Mouse (Mus musculus): ENCODE results near the gene Polg2. TPM values are rescaled to one million over a fixed set of nuclear protein-coding genes. Genes with fewer than 3 reads are reported as not detected.

Gene Polg2
- polyA plus RNA-seq, 1 experiment from 2014 or later = 12.9 TPM

DNA sequence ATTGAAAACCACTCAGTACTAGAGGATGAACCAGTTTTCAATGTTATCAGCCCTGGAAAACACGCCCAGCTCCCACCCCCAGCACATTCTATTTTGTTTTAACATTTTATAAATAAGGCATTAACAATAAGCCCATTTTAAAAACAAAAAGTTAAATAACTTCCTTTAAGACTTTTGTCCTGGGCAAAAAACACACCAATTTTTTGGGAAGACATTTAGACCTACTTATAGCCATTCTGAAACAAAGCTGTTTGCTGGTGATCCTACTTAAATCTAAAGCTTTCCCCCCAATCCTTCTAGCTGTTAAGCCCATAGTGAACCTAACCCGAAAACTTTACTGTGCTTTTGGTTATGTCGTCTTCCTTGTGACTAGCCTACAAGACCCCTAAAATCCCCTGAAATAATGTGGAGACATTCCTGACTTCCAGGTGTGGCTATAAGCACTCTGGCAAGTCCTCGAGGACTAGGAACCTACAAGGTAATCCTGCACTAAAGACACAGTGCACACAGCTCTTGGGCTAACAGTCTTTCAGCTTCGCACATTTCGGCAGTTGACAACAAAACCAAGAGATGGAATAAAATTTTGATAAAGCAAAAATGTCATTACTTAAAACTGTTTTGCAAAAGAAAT, 1.4 kb upstream of the Polg2 start:
- H3K36me3 ChIP-seq (ENCODE audit: control insufficient read depth, insufficient read depth) = peaks cover 48% of the 10 kb centered on the region
- peak overlapping the region; percentile 46; the same call in 1 of the 2 replicates for H3K27ac ChIP-seq (ENCODE audit: low read depth, low read length)

DNA sequence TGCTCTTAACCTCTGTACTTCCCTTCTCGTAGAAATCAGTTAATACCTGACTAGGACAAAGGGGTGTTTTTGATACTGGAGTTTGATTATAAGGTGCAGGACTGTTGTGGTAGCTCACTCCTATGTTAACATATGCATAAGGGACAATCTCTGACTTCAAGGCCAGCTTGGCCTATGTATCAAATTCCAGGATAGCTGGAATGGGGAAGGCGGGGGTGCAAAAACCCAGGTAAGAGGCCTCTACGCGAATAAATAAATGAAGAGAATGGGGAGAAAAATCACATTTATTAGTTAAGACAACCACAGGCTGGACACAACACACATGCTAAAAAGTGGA, 720 bp upstream of the Polg2 start:
- Histone ChIP-seq H3K9me3 (ENCODE audit: control insufficient read depth) (no peaks in the 10 kb centered on the region), H3K27ac (ENCODE audit: low read depth, low read length) (peak overlapping the region; percentile 90), H3K4me3 (ENCODE audit: low read depth, low read length) (no peak overlapping the region; the same call in 1 of the 2 replicates), H3K9ac (ENCODE audit: low read depth, low read length) (no peak overlapping the region), H3K36me3 (ENCODE audit: control insufficient read depth, insufficient read depth) (peaks cover 48% of the 10 kb centered on the region), H3K27me3 (replicated peaks; ENCODE audit: control insufficient read depth, insufficient read depth, low read length) (no peaks in the 10 kb centered on the region), H3K4me2 (replicated peaks; ENCODE audit: low read depth) (peak overlapping the region; percentile 77), H3K4me1 (replicated peaks; ENCODE audit: control insufficient read depth, insufficient read depth, low read length) (no peaks in the 10 kb centered on the region)
- ATAC-seq = no peak
- 53% methylated on average over 4 of the region's 4 CpGs for WGBS
- TF ChIP-seq CTCF (IDR thresholded peaks at IDR 0.05; ENCODE audit: low read depth) = no peak

More for the DNA sequence above, 1.4 kb upstream of the Polg2 start:
- 71% methylated on average over 6 of the region's 6 CpGs for WGBS
- TF ChIP-seq CTCF (IDR thresholded peaks at IDR 0.05; ENCODE audit: low read depth) = no peak
- Histone ChIP-seq H3K9me3 (ENCODE audit: control insufficient read depth) (no peaks in the 10 kb centered on the region), H3K9ac (ENCODE audit: low read depth, low read length) (no peak overlapping the region), H3K27me3 (replicated peaks; ENCODE audit: control insufficient read depth, insufficient read depth, low read length) (no peaks in the 10 kb centered on the region), H3K4me3 (ENCODE audit: low read depth, low read length) (no peak overlapping the region), H3K4me1 (replicated peaks; ENCODE audit: control insufficient read depth, insufficient read depth, low read length) (no peaks in the 10 kb centered on the region), H3K4me2 (replicated peaks; ENCODE audit: low read depth) (no peak overlapping the region)
- ATAC-seq = no peak

DNA sequence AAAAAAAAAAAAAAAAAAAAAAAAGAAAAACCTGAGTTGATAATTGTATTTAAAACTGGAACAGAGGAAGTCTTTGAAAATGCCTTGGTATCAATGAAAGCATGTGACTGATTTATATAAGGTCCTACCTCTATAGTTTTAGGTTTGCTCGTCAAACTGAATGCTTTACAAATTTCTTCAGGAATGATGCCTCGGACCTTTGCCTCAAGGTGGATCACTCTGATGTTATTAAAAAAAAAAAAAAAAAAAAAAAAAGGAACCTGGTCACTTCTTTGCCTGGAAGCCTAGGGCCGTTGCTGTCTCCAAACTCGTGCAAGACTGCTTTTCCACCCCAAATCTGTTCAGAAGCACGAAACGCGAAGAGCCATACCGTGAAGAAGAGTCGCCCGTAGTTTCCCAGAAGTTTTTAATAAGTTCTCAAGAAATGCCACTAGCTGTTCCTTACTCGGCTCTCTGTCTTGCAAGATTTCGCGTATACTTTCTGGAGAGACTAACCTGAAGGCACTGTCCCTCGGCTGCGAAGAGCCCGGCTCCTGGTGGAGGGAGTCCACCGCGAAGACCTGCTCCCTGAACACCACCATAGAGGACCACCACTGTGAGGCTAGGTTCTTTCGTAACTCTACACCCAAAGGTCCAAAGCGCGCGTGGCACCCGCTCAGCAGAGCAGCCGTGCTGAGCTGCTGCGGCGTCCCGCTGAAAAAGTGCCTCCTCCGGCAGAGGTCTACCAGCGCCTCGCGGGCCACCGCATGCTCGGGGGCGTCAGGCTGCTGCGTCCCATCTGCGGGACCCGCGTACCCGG, 549 bp downstream of the Polg2 start:
- H3K4me1 ChIP-seq (replicated peaks; ENCODE audit: control insufficient read depth, insufficient read depth, low read length) = no peaks in the 10 kb centered on the region
- ATAC-seq = peak; percentile 48; the same call in 1 of the 2 replicates
- H3K4me3 ChIP-seq (ENCODE audit: low read depth, low read length) = peak overlapping the region; percentile 55
- H3K27me3 ChIP-seq (replicated peaks; ENCODE audit: control insufficient read depth, insufficient read depth, low read length) = no peaks in the 10 kb centered on the region
- H3K4me2 ChIP-seq (replicated peaks; ENCODE audit: low read depth) = peak overlapping the region; percentile 77
- under 1% methylated on average over 39 of the region's 39 CpGs for WGBS
- peak overlapping the region; percentile 73 for H3K9ac ChIP-seq (ENCODE audit: low read depth, low read length)
- H3K9me3 ChIP-seq (ENCODE audit: control insufficient read depth) = no peaks in the 10 kb centered on the region
- peaks cover 48% of the 10 kb centered on the region for H3K36me3 ChIP-seq (ENCODE audit: control insufficient read depth, insufficient read depth)
- H3K27ac ChIP-seq (ENCODE audit: low read depth, low read length) = peak overlapping the region; percentile 90
- TF ChIP-seq CTCF (IDR thresholded peaks at IDR 0.05; ENCODE audit: low read depth) = no peak

DNA sequence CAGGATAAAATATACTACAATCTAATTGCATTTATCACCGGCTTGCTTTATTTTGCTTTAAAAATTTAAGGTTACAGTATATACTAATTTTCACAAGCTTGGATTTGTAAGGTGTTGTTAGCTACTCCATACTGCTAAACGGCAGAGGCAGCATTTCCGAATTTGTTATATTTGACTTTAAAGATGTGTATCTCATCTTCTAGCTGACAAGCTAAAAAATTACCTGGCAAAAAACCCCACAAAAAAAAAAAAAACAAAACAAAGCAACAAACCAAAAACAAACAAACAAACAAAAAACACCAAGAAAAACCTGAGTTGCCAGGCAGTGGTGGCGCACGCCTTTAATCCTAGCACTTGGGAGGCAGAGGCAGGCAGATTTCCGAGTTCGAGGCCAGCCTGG, 1.2 kb downstream of the Polg2 start:
- H3K27me3 ChIP-seq (replicated peaks; ENCODE audit: control insufficient read depth, insufficient read depth, low read length) = no peaks in the 10 kb centered on the region
- no peaks in the 10 kb centered on the region for H3K4me1 ChIP-seq (replicated peaks; ENCODE audit: control insufficient read depth, insufficient read depth, low read length)
- peak overlapping the region; percentile 55 for H3K4me3 ChIP-seq (ENCODE audit: low read depth, low read length)
- no peak for TF ChIP-seq CTCF (IDR thresholded peaks at IDR 0.05; ENCODE audit: low read depth)
- H3K4me2 ChIP-seq (replicated peaks; ENCODE audit: low read depth) = peak overlapping the region; percentile 77
- ATAC-seq = no peak
- no peak overlapping the region for H3K27ac ChIP-seq (ENCODE audit: low read depth, low read length)
- WGBS = 70% methylated on average over 7 of the region's 7 CpGs
- no peak overlapping the region for H3K9ac ChIP-seq (ENCODE audit: low read depth, low read length)
- peaks cover 48% of the 10 kb centered on the region for H3K36me3 ChIP-seq (ENCODE audit: control insufficient read depth, insufficient read depth)
- H3K9me3 ChIP-seq (ENCODE audit: control insufficient read depth) = no peaks in the 10 kb centered on the region

GRCm38 (mm10) chr11:106777395-106777794, 1.9 kb downstream of the Polg2 start:
- Histone ChIP-seq H3K36me3 (ENCODE audit: control insufficient read depth, insufficient read depth) (peaks cover 48% of the 10 kb centered on the region), H3K4me1 (replicated peaks; ENCODE audit: control insufficient read depth, insufficient read depth, low read length) (no peaks in the 10 kb centered on the region), H3K4me3 (ENCODE audit: low read depth, low read length) (0 out of 2 replicates have a peak overlapping the region, but pooled peaks have one; percentile 55), H3K9ac (ENCODE audit: low read depth, low read length) (no peak overlapping the region), H3K9me3 (ENCODE audit: control insufficient read depth) (no peaks in the 10 kb centered on the region), H3K4me2 (replicated peaks; ENCODE audit: low read depth) (peak overlapping the region; percentile 77), H3K27ac (ENCODE audit: low read depth, low read length) (peak overlapping the region; percentile 46; the same call in 1 of the 2 replicates), H3K27me3 (replicated peaks; ENCODE audit: control insufficient read depth, insufficient read depth, low read length) (no peaks in the 10 kb centered on the region)
- TF ChIP-seq CTCF (IDR thresholded peaks at IDR 0.05; ENCODE audit: low read depth) = no peak
- 31% methylated on average over 3 of the region's 3 CpGs for WGBS
- ATAC-seq = peak; percentile 66

GRCm38 (mm10) chr11:106776960-106777359, 2.4 kb downstream of the Polg2 start:
- TF ChIP-seq CTCF (IDR thresholded peaks at IDR 0.05; ENCODE audit: low read depth) = no peak
- Histone ChIP-seq H3K4me3 (ENCODE audit: low read depth, low read length) (0 out of 2 replicates have a peak overlapping the region, but pooled peaks have one; percentile 55), H3K4me2 (replicated peaks; ENCODE audit: low read depth) (peak overlapping the region; percentile 77; the same call in 1 of the 2 replicates), H3K27me3 (replicated peaks; ENCODE audit: control insufficient read depth, insufficient read depth, low read length) (no peaks in the 10 kb centered on the region), H3K9me3 (ENCODE audit: control insufficient read depth) (no peaks in the 10 kb centered on the region), H3K27ac (ENCODE audit: low read depth, low read length) (peak overlapping the region; percentile 46; the same call in 1 of the 2 replicates), H3K4me1 (replicated peaks; ENCODE audit: control insufficient read depth, insufficient read depth, low read length) (no peaks in the 10 kb centered on the region), H3K36me3 (ENCODE audit: control insufficient read depth, insufficient read depth) (peaks cover 49% of the 10 kb centered on the region), H3K9ac (ENCODE audit: low read depth, low read length) (no peak overlapping the region)
- ATAC-seq = peak; percentile 56
- 46% methylated on average over 4 of the region's 4 CpGs for WGBS
